Mouse (Mus musculus) testis, adult 2 months (tissue): Measurements from ENCODE around the gene Dhrs7. TPM values are rescaled to one million over a fixed set of nuclear protein-coding genes. Genes with fewer than 3 reads are reported as not detected.

Source experiments
- H3K27ac ChIP-seq: fragments of 200-500 bp; 2 replicates; pipeline ENCODE4 v1.5.1; 2012; ENCODE audit warnings: low read depth, low read length; ENCODE audit not compliant: control insufficient read depth, insufficient read depth
- H3K27me3 ChIP-seq: fragments of 200-500 bp; 2 replicates; pipeline ENCODE4 v1.6.1; 2012; ENCODE audit warnings: mild to moderate bottlenecking, low read length, moderate library complexity; ENCODE audit not compliant: control insufficient read depth, insufficient read depth
- H3K36me3 ChIP-seq: fragments of 200-500 bp; 2 replicates; pipeline ENCODE4 v1.6.1; 2012; ENCODE audit warnings: mild to moderate bottlenecking, low read length; ENCODE audit not compliant: control insufficient read depth, insufficient read depth
- H3K4me1 ChIP-seq: fragments of 200-500 bp; 2 replicates; pipeline ENCODE4 v1.6.1; 2012; ENCODE audit warnings: low read length; ENCODE audit not compliant: control insufficient read depth, insufficient read depth
- H3K4me3 ChIP-seq: fragments of 200-500 bp; 2 replicates; pipeline ENCODE4 v1.5.1; 2012; ENCODE audit warnings: low read depth, mild to moderate bottlenecking, low read length, moderate library complexity, mixed read lengths; ENCODE audit not compliant: control insufficient read depth
- CTCF ChIP-seq: fragments of 200-500 bp; IDR thresholded peaks from 2 replicates; pipeline ENCODE4 v1.5.1; 2012; ENCODE audit warnings: low read depth, mild to moderate bottlenecking, inconsistent platforms, low read length, moderate library complexity; ENCODE audit not compliant: control insufficient read depth, insufficient read depth, insufficient replicate concordance
- POLR2A ChIP-seq: fragments of 200-500 bp; IDR thresholded peaks from 2 replicates; pipeline ENCODE4 v1.6.1; 2012; ENCODE audit warnings: low read depth, mild to moderate bottlenecking, inconsistent platforms, low read length, moderate library complexity; ENCODE audit not compliant: control insufficient read depth
- polyA plus RNA-seq: library from polyadenylated mRNA; depleted of rRNA; stranded (reverse); fragments of >200 nt; gene quantifications from 2 replicates; pipeline ENCODE4 v1.2.3, GENCODE M21; 2012

Gene Dhrs7
- polyA plus RNA-seq, 1 experiment, result 19.3 TPM

DNA sequence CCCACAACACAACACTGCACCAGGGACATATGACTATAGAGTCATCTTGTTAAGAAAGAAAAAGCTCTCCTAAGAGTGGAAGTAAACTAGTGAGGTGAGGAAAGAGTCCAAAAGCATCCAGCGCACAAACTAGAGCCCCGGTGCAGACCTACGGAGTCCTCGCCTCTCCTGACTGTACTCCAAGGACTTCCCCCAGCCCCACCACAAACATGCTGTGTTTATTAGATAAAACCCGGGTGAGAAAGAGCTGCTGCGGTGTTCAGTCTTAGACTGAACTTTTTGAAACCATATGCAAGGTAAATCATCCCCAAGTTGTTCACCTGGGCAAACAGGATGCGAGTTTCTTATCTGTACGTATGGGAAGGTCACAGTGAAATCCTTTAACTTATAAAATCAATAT, 6.2 kb upstream of the Dhrs7 start:
- H3K36me3 ChIP-seq, result no peaks in the 10 kb centered on the region
- no peak overlapping the region for H3K4me3 ChIP-seq
- peaks cover 5% of the 10 kb centered on the region for H3K4me1 ChIP-seq
- TF ChIP-seq CTCF (no peak), POLR2A (no peak)
- no peak overlapping the region for H3K27ac ChIP-seq
- no peaks in the 10 kb centered on the region for H3K27me3 ChIP-seq

DNA sequence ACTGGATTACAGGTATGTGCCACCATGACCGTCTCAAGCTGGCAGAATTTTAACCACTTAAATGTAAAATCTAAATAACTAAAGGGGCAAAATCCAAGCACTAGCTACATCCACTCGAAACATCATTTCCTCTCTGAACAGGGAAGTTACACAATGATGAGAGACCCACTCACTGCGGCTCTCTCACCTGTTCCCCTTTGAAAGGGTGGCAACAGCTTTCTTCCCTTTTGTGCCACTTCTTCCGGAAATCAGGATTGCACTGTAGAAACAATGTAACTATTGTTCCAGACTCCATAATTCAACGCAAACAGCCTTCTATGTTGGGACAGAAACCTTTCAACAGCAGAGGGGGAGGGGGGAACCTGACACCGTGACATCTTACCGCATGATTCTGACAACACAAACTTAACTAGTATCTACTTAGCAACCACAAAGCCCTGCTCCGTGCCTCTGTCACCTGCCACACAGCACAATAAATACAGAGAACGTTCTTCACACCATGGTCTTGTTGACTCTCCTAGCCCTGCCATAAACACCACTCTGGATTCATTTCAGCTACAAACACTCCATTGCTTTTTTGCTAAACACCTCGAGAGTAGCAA, 3.3 kb upstream of the Dhrs7 start:
- no peak for TF ChIP-seq POLR2A
- TF ChIP-seq CTCF, result no peak

DNA sequence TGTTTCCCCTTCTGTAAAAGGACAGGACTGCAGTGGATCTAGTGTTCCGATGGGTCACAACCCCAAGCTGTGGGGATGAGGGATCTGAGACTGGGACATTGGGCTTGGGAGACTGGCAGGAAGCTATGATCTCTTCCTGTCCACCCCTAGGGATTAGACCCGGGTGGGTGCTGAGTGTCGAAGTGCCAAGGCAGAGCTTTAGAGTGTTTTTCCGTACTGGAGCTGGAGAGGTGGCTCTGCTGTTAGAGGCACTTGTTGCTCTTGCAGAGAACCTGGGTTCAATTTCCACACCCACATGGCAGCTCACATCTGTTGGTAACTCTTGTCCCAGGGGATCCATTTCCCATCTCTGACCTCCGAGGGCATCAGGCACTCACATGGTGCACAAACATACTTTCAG, 1.3 kb upstream of the Dhrs7 start:
- Histone ChIP-seq H3K27ac (peak overlapping the region; percentile 8; the same call in 1 of the 2 replicates), H3K27me3 (no peaks in the 10 kb centered on the region), H3K4me3 (no peak overlapping the region), H3K4me1 (peaks cover 2% of the 10 kb centered on the region; the same call in 1 of the 2 replicates), H3K36me3 (no peaks in the 10 kb centered on the region)
- TF ChIP-seq POLR2A, result no peak
- no peak for TF ChIP-seq CTCF

More for the DNA sequence above, 3.3 kb upstream of the Dhrs7 start:
- H3K27me3 ChIP-seq, result no peaks in the 10 kb centered on the region
- H3K36me3 ChIP-seq, result no peaks in the 10 kb centered on the region
- peaks cover 2% of the 10 kb centered on the region; the same call in 1 of the 2 replicates for H3K4me1 ChIP-seq
- H3K4me3 ChIP-seq, result no peak overlapping the region
- no peak overlapping the region for H3K27ac ChIP-seq

DNA sequence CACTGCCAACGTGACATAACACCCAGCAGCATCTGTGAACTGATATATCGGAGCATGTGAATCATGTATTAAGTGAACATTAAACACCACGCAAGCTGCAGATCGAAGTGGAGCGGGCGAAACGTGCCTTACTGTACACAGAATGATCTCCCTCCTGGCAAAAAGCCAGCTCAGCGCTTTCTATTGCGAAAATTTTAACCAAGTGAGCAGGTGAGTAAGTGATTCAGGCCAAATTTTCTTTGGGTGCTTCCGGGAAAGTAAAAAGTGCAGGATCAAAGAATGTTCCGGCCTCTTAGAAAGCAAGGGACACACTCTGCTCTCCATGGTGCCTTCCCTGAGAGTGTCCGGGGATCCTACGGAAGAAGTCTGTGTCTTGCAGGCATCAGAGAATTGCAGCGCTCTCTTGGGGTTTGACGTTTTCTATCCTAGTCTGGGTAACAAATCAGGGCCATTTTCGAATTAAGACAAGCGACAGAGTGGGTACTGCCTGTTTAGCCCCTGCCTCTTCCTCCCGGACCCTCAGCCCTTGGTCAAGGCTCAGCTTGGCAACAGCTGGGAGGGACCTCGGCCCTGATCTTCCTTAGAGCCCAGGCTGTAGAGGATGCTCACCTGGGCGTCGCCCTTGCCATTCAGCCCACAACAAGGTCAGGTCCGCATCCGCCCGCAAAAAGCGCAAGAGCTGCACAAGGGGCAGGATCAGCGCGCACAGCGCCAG, 532 bp downstream of the Dhrs7 start:
- Histone ChIP-seq H3K4me3 (peak overlapping the region; percentile 58), H3K36me3 (no peaks in the 10 kb centered on the region), H3K27ac (peak overlapping the region; percentile 26; the same call in 1 of the 2 replicates), H3K27me3 (no peaks in the 10 kb centered on the region), H3K4me1 (peaks cover 2% of the 10 kb centered on the region; the same call in 1 of the 2 replicates)
- TF ChIP-seq POLR2A, result no peak

- no peak for TF ChIP-seq POLR2A
- TF ChIP-seq CTCF, result no peak
- H3K27ac ChIP-seq, result no peak overlapping the region
- no peaks in the 10 kb centered on the region for H3K4me1 ChIP-seq
- H3K27me3 ChIP-seq, result no peaks in the 10 kb centered on the region
- no peaks in the 10 kb centered on the region for H3K36me3 ChIP-seq
- H3K4me3 ChIP-seq, result no peak overlapping the region
These were observed 8.9 kb downstream of the Dhrs7 start for GRCm38 (mm10) chr12:72655775-72656174.

DNA sequence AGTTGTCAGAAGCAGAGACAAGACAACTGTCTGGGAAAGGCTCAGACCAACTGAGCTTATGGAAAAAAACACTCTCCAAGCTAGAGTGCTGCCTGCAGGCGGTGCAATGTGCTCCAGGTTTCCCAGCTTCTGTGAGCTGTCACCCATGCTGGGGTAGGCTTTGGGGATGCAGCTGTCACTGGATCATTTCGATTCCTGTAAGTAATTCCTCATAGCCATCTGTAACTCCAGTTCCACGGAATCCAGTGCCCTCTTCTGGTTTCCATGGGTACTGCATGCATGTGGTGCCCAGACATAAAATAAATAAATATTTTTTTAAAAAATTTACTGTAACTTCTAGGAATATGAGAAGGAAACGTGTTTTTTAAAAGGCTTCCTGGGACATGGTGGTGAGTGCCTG, 10.0 kb downstream of the Dhrs7 start:
- Histone ChIP-seq H3K4me3 (no peak overlapping the region), H3K4me1 (no peaks in the 10 kb centered on the region)
- TF ChIP-seq CTCF, result no peak
- no peak for TF ChIP-seq POLR2A

DNA sequence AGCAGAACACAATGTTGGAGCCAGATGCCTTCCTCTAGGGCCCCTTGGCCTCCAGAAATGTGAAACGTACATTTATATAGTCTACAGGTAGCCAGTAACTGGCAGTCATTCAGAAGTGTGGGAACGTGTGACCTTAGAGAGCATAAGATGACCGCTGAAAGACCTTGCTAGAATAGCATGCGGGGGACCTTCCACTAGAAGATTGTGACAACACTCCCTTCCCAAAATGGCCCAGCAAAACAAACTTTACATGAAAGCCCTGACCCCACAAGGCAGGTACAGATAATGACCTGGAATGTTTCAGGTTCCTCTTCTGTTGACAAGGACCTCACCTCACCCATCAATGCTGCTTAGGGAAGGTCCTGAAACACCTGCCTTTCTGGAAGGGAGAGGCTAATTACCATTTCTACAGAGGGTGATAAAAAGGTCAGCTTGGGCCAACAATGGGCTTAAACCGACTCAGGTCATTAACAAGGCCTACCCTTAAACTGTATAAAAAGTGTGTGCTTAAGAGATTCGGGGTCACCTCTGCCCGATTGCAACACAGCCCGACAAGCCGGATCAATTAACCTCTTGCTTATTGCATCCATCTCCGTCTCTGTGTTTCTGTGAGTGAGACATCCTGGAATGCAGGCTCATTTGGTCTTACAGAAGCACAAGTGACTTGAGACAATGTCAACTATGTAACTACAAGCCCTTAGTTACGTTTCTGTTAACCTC, 14.9 kb downstream of the Dhrs7 start, which contains the start of gene Gm4756:
Gene Gm4756 (minus strand): TSS at position 51 of the 720 bp plus-strand sequence.
- Histone ChIP-seq H3K4me3 (no peak within 1 kb of the TSS; the same call in 1 of the 2 replicates), H3K36me3 (no peaks in the 10 kb centered on the region), H3K27ac (no peak within 1 kb of the TSS), H3K27me3 (no peaks in the 10 kb centered on the region), H3K4me1 (0 out of 2 replicates have a peak, but pooled peaks cover 2% of the 10 kb centered on the region)
- no peak for TF ChIP-seq POLR2A
- no peak for TF ChIP-seq CTCF

More for the DNA sequence above, 10.0 kb downstream of the Dhrs7 start:
- H3K27ac ChIP-seq, result no peak overlapping the region
- no peaks in the 10 kb centered on the region for H3K36me3 ChIP-seq
- no peaks in the 10 kb centered on the region for H3K27me3 ChIP-seq
